Mouse (Mus musculus) lung, postnatal 10 days (tissue): ENCODE results near the gene Arpp21.

Experiments
- DNase-seq: peaks from one replicate; pipeline ENCODE4 v3.0.0; 2021

The Arpp21 gene

DNA sequence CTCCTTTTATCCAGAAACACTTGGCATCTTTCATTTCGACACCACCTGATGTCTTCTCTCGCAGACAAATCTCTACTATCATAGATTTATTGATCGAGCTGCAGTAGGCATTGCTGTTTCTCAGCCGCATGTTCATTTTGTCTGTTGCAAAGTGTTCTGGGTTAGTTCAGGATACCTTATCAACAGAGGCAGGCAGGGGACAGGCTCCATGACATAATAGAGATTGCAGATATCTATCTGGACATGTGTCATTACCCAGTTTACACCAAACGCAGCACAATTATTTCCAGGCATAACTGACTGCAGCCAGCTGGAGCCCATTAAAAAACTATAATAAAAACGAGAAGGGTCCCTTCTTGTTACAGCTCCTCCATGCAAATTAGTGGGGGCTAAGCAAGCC lies 59.4 kb downstream of the Arpp21 start:
- DNase-seq, result no peak

DNA sequence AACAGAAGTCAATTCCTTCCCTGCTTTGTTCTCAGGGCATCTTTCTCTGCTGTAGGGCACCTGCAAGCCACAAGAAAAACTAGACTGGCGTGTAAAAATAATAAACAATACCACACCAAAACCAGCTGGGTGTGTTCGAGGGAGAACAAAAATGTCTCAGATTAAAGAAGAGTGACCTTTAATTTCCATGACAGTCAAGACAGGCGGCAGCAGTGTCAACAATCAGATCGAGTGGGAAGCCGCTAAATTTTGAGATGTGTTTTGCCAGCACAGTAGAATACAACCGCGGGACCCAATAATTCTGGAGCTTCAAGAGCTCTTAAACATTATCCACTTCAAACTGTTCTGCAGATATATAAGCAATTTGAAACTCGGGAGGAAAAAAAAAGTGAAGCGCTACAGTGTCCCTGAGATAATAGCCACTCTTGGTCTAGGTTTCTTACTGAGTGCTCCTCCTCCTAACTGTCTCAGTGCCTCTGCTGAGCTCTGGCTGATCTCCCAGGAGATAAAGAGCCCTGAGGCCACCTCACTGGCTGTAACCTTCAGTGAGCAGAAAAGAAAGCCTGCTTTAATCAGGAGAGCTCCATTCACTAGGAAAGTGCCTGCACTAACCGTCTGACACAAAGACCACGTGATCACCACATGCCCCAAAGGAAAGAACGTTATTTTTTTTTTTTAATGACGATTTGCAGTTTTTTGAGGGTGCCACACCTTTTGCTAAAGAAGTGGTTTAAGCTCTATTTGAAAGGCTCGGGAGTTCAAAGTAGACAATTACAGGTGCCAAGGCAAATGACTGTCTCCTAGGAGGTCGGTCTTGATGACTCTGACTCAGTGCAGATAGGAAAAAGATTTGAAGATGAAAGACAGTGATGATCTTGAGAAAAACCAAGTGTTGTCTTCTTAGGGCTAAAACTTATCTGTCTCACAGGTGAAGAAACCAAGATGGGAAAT lies 61.1 kb downstream of the Arpp21 start:
- DNase-seq, result no peak

DNA sequence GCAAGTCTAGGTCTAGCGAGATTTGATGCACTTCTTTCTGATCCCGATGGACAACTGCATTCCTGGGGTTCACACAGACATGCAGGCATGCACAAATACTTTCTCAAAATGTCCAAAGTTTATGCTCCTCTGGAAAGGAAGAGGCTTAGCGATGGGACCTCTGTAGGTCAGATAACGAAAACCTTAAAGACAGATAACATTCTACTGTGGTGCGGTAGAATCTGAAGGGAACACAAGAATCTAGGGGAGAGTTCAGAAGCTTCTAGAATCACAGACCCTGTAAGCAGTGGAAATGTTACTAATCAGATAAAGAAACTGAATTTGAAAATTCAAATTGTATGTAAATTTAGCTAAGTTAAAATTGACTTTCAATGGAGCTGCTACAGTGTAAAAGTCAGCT lies 62.0 kb downstream of the Arpp21 start:
- no peak for DNase-seq

DNA sequence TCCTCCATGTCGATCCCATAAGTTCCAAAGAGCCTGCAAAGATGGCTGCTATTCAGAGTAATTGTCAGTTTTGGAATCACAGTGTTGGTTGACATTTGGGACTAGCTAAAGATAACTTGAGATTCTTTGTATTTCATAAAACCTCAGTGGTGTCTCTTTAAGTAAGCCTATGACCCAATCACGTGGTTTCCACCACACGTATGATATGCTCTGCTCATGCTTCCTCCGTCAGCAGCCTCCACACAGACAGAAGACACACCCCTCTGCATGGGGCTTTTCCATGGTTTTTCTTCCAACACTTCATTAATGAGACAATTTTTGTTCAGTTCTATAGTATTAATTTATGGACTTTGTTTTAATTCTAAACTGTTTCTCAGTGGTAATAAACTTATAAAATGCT lies 71.1 kb downstream of the Arpp21 start:
- no peak for DNase-seq

DNA sequence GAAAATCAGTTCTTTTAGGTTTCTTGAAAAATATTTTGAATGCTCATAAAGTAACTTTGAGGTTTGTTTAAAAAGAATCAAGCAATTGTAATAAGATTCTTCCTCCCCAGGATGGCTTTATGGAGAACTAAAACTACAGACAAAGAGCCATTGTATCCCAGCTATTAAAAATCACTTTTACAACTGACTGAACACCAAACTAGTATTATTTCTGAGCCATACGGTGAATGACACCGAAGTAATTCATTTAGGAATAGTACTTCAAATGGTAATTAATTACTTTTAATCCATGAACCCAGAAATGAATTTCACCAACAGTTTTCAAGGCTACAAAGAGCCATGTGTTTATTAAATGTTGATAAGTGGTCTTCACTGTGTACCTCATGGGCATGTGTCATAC lies 74.8 kb downstream of the Arpp21 start:
- DNase-seq, result no peak

DNA sequence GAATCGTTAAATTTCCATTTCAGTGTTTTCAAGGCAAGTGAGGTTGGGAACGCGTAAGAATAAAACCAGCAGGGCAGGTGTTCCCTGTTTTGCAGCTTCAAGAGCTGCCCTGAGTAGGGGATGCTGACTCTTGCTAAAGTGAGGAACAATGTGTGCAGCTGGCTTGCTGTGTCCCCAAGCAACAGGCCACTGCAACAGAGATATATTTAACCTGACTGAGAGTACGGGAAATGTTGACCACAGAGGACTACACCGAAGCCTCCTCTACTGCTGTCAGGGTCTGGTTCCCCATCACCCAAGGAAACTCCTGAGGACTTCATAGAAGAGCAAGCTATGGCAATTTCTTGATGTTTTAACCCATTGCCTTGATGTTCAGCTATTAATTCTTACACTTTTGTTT lies 81.8 kb downstream of the Arpp21 start:
- no peak for DNase-seq

DNA sequence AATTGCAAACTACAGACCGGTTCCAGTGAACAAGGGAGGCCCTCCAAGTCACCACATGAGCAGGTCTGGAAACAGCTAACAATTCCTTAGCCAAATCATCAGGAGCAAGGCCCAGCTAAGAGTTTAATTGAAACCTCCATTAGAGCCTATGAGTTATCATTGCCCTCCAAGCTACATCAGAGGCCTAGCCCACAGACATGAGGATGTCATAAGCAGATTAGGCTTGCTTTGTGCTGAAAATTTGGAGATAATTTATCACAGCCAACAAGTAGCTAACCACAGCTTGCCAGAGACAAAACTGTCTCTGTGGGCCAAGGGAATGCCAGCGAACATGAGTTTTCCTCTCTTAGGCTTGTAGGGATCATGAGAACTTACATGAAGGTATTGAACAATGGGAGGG lies 83.0 kb downstream of the Arpp21 start:
- DNase-seq, result no peak

DNA sequence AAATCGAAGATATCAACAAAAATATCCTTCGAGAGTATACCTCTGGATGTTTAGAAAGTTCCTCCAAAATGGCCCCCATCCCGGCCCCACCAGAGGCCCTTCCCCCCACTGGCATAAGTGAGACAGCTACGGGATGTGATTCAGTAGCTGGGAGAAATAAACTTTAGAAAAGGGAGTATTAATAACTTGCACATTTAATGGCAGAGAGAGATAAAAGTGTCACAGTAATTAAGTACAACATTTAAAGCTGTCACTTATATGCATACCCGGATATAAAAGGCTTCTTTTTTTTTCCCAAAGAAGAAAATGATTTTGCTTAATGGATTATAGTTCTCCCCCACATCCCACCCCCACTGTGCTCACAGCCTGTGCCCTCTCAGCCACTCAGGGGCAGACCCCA lies 84.6 kb downstream of the Arpp21 start:
- no peak for DNase-seq

DNA sequence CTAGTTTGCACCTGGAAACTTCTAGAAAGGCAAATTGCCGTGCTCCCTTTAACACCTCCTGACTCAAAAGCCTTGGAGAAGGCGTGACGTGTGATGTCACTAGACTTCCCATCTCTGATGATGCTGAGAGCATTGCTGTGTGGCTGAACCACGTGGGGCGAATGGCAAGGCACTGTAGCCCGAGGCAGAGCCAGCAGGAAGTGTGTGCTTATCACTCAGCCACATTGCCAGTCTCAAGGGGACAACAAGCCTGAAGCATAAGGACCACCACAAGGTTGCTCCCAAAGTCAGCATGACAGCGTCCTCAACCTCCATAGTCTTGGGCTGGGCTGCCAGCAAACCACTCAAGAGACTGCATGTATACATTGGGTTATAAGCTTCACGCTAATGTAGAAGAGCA lies 95.1 kb downstream of the Arpp21 start:
- DNase-seq, result no peak

DNA sequence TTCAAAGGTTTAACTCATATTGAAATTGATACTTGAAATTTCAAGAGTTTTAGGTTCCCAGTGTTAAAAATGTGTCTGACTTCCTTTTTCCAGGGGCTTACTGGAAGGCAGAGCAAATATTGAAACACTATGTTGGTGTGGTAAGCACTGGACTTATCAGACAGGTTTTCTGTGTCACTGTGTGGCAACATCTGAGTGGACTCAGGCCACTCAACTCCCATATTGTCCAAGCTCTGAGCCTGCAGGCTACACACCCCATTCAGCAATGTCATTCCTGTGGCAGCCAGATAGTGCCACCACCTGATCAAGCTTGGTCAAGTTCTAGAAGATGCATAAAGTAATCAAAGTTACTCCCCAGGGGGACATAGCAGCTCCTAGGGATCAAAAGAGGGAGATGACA lies 97.9 kb downstream of the Arpp21 start:
- DNase-seq, result no peak

DNA sequence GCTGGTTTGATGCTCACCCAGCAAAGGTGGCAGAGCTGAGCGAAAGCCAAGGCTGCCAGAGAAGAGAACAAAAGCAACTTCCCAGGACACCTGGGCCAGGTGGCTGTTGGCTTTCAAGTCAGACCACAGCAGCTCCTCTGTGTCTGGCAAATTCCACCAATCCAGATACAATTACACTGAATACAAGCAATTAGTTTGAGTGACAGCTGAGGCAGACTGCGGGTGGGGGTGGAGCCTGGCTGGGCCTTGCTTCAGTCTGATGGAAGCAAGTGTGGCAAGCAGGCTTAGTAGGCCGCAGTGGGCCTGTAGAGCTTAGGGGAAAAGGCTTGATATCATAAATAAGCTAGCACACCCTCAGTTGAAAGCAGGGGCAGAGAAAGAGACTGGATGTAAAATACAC lies 104.9 kb downstream of the Arpp21 start:
- DNase-seq, result no peak

DNA sequence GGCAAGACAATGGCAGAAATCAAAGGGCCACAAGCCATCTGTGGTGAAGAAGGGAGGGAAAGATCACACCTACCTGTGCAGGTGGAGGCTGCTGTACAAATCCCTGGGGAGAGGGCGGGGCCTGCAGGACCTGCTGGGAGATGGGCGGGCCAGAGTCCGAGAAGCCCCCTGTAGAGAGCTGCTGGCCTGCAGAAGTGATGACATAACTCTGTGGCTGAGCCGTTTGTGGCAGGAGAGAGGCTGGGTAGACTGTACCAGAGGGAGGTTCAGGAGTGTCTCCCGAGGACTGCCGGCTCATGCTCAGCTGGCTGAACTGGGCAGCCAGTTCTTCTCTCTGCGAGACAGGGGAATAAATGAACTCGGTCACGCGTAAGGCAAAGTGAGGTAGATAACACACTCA lies 111.1 kb downstream of the Arpp21 start:
- DNase-seq, result no peak

DNA sequence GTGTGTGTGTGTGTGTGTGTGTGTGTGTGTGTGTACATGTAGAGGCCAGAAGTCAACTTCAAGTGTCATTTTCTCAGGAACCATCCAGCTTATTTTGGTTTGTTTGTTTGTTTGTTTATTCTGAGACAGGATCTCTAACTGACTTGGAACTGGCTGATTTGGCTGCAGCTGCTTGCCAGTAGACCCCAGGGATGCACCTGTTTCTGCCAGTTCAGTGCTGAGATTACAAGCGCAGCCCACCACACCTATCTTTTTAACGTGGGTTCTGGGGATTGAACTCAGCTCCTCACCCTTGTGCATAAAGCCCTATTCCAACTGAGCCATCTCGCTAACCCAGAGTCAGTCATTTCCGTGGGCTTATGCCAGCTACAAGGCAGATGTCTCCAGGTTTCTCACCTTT lies 111.6 kb downstream of the Arpp21 start:
- no peak for DNase-seq

DNA sequence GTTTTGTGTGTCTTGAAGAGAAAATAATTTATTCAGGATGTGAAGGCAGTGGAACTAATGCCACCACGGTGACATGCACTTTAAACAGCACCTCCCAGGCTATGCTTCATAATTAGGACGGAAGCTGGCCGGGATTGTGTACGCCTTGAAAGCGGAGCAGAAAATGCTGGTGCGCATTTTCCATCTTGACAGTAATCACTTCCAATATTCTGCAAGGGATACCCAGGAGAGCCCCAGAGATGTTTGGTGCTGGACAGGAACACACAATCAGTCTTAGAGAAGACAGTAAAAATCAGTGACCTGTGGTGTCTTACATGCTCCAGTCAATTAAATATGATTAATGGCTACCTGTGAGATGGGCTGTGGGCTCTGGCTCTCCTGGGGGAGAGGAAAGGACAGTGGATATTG lies 112.3 kb downstream of the Arpp21 start:
- DNase-seq, result no peak

DNA sequence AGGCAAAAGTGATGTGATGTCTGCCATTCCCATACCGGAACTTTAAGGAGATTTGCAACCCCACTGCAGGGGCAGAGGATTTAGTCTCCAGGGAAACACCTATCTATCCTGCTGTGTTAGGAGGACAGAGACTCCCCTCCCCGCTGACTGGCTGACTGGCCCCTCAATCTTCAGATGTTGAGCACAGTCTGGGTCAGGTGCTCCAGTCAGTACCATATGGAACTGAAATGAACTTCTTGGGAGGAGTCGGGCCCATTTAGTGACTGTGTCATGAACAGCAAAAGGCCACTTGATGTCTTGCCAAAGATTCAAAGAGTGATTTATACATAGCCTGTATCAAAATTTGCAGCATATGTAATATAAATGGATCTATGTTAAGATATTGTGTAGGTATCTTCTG lies 116.2 kb downstream of the Arpp21 start:
- DNase-seq, result no peak

DNA sequence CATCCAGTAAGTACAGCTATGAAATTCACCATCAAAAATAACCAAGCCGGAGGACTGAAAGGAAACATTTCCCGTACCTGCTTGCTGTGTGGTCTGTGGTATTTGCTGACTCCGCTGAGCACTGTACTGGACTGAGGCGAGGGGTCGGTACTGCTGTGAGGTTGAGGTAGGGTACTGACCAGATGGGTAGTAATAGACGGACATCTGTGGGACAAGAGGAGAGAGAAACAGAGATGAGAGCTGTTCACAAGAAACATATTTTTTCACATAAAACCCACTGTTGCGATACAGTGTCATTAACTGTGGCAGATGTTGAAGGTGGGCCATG lies 116.7 kb downstream of the Arpp21 start:
- DNase-seq, result no peak

DNA sequence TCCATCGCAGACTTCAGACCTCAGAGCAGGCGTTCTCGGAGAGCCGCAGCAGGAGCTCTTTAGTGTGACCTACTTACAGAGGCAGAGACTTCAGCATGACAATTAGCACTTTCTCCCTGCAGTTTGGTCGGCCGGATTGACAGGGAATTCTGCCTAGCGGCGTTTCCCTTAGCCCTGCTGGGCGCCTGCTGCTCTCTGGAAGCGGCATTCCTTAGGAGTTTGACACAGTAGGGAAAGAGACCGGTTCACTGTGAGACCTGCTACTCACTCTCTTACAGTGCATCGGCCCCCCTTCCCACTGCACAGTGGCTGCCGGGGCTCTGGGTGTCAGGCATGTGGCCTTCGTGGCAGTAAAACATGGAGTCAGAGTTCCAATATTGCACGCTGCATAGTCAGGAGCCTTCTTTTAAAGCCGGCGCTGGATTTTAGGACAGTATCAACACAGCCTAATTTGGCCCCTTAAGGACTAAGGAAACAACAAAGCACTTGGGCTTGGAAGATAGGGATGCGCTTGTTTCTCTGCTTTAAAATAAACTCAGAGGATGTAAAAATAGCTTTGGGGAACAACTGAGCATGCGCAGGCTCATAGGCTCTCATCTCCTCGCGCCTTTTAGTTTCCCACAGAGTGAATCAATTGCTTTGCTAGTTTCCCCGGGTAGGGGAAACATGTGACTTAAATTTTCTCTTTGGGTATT lies 117.2 kb downstream of the Arpp21 start:
- DNase-seq, result no peak

DNA sequence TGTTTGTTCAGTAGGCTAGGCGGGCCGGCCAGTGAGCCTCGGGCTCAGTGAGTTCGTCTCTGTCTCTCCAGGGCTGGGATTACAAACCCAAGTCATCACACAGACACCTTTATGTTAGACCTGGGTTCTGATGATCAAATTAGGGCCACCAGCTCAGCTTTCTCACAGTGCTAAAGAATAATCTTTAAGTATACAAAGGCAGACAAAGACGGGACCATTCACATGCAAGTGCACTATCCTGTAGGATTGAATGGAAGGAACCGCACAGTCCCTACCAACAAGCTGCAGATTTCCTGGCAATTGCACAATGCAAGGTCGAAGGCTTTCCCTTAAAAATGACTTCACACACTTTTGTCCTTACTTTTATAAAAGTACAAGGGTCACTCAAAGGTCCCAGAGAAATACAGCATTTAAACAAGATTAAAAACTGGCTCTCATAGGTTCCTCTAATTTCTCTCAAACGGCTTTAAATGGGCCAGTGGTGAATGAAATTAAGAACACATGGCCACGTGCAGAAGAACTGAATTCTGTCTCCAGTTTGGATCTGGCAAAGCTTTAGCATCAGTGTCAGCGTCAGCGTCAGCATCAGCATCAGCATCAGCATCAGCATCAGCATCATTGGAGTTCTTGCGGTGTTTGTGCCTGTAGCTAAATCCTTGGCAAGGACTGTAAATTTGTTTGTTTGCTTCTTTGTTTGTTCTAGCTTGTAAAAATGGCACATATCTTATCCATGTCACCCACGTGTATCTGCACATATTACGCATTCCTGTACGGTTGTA lies 117.9 kb downstream of the Arpp21 start:
- no peak for DNase-seq

DNA sequence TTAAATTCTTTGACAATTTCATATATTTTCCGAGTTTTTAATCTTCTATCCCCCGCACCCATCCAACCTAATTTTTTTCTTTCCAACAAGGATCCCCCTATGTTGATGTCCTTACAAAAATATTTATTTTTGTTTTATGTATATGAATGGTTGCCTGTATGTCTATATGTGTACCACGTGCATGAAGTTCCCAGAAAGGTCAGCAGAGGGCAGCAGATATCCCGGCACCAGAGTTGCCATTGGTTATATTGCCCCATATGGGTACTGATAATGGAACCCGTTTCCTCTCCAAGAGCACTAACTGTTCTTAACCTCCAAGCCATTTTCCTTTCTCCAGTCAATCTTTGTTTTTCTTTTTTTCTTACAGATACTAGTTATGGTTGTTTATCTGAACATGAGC lies 124.1 kb downstream of the Arpp21 start:
- DNase-seq, result no peak

DNA sequence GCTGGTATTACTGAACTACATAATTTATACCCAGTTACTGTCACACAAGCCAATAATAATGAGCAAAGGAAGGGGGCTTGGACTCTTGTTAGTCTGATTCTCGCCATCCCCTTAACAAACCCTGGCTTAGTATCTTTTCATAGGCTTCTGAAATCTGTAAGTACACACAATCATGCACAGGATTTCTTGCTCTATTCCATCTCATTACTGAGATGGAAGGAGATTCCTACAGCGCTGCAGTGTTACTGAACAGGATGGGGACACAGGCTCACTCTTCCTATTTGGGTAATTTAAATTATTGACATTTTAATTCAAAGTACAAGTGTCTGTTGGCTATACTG lies 132.9 kb downstream of the Arpp21 start:
- no peak for DNase-seq

DNA sequence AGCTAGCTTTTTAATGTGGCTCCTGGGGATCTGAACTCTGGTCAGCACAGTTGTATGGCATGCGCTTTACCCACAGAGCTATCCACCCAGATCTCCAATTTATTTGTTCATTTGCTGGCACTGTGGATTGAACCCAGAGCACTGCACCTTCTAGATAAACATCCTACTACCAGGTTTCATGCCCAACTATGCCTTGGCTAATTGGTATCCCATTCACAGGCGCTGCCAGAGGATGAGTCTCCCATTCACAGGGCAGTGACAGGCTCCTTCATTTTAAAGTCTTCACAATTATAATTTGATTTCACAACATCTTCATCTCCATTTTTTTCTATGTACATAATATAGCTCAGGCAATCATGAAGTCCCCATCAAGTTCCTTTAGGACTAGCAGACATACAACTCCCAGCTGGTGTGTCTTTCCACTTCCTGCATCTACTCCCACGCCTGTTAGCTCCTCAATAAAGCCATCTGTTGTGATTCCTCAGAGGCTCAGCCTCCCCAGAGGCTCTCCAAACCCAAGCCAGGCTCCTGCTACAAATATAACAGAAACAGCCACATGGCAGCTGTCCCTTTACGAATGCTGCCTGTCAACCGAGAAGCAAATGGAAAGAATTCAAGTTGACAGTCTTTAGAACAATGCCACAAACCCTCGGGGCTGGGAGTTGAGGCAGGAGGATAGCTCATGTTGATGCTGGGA lies 133.4 kb downstream of the Arpp21 start:
- no peak for DNase-seq

DNA sequence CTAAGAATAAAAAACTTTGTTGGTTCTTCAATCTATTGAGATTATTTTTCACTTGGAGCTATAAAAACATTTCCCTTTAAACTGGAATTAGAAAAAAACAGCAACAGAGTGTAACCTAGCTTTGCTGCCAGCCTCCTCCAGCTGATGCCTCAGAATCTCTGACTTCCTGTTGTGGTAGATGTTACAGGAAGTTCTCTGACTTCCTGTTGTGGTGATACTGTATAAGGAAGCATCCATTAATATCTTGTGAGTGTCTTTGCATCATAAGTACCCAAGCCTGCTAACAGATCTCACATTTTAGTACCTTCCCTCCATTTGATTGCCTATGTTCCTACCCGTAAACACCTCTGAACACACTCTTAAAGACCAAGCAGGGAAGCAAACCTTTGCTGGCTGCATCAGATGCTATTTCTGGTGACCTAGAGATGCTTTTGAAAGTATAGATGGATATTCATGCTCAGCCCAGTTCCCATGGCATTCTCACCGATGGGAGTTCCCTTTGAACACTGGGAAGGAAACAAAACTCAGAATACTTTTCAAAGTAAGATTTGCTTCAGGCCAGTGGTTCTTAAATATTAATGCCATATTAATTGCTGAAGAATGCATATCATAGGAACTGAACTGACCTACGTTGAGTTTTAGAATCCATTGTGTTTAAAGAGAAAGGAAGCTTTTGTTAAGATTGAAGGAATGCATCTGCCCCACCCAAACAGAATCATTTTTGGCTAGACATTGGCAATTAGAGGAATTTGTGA lies 134.7 kb downstream of the Arpp21 start:
- no peak for DNase-seq

DNA sequence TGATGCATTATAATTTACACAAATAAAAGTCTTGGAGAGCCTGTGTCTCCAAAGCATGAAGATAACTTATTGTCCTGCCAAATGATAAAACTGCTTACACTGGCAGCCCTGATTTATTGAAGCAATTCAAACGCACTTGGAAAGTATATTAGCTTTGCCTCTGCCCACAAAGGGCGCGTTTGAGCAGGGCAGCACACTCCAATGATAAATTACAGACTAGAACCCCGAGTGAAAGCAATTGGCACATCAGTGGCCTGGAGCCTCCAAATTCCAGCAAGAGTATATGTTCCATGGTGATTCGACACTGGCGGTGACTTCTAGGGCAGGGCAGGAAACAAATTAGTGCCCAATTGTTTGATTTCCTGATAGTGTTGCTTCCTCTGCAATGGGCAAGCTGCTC lies 137.5 kb downstream of the Arpp21 start:
- no peak for DNase-seq
